Mouse (Mus musculus): ENCODE measurements around the gene Pls3. TPM values are rescaled to one million over a fixed set of nuclear protein-coding genes. Genes with fewer than 3 reads are reported as not detected.

Pls3 gene
- polyA plus RNA-seq (2012; rRNA removed): 1.5 and 2.1 TPM in 2 replicates

GRCm38 (mm10) chrX:75874332-75875291 lies at the start of gene Pls3:
Gene Pls3, minus strand, starts transcription at chrX:75875182.

Measured in stomach, adult 2 months (tissue).